Mouse (Mus musculus) C2C12 (cell line): ENCODE measurements at regions not wholly inside any gene's neighbourhood (a gene's known extent, or its start where the extent isn't known, plus 50 kb on each side); places are given as distances from the start of the nearest gene placed in this dataset.

Source experiments
- H3K27me3 ChIP-seq: one replicate; pipeline ENCODE4 v1.6.1; 2011; ENCODE audit not compliant: control insufficient read depth, insufficient read depth, insufficient read length
- H3K36me3 ChIP-seq: one replicate; pipeline ENCODE4 v1.6.1; 2011; ENCODE audit not compliant: control insufficient read depth, insufficient read depth
- H3K4me3 ChIP-seq: one replicate; pipeline ENCODE4 v1.5.1; 2011; ENCODE audit warnings: mild to moderate bottlenecking, control low read depth; ENCODE audit not compliant: poor library complexity, insufficient read depth, severe bottlenecking
- H3K79me2 ChIP-seq: one replicate; pipeline ENCODE4 v1.6.1; 2011; ENCODE audit not compliant: control insufficient read depth, insufficient read depth
- H3K79me3 ChIP-seq: one replicate; pipeline ENCODE4 v1.6.1; 2011; ENCODE audit warnings: low read depth, control low read depth
- H3ac ChIP-seq: one replicate; pipeline ENCODE3; 2011; ENCODE audit warnings: low read depth; ENCODE audit not compliant: control insufficient read depth, insufficient read length
- CEBPB ChIP-seq: IDR thresholded peaks from one replicate; pipeline ENCODE4 v1.6.1; 2011; ENCODE audit warnings: low read depth, mild to moderate bottlenecking, control low read depth, moderate library complexity
- CTCF ChIP-seq: IDR thresholded peaks from one replicate; pipeline ENCODE4 v1.5.1; 2011; ENCODE audit not compliant: control insufficient read depth, insufficient read depth, insufficient read length
- FOSL1 ChIP-seq: IDR thresholded peaks from one replicate; pipeline ENCODE4 v1.8.0; 2011; ENCODE audit warnings: mild to moderate bottlenecking, low read length; ENCODE audit not compliant: poor library complexity, insufficient read depth, severe bottlenecking
- MAX ChIP-seq: IDR thresholded peaks from one replicate; pipeline ENCODE4 v1.6.1; 2011; ENCODE audit warnings: mild to moderate bottlenecking, control low read depth
- MYOD1 ChIP-seq: IDR thresholded peaks from one replicate; pipeline ENCODE4 v1.6.1; 2011; ENCODE audit warnings: low read depth; ENCODE audit not compliant: control insufficient read depth, insufficient read length
- MYOG ChIP-seq: IDR thresholded peaks from one replicate; pipeline ENCODE4 v1.6.1; 2011; ENCODE audit not compliant: control insufficient read depth, insufficient read length; ENCODE audit errors: extremely low read depth
- USF1 ChIP-seq: IDR thresholded peaks from one replicate; pipeline ENCODE4 v1.6.1; 2011; ENCODE audit warnings: low read depth, mild to moderate bottlenecking, control low read depth, moderate library complexity

DNA sequence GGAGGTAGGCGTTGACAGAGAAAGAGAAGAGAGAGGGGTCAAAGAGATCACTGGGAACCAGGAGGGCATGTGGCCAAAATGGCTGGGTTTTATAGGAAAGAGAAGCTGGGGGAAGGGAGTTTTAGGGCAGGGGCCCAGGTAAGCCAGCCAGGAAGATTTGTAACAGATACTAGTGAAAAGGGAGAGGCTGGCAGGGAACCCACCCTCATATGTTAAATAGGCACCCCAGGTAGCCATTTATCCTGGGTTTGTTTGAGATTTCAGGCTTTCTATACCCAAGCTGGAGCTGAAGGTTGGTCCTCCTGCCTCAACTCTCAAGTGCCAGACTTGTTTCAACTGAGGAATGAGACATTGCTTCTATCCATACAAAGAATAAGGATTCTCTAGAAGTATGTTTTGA lies 85.0 kb downstream of the Klhl42 start:
- H3ac ChIP-seq, result no peak overlapping the region
- H3K36me3 ChIP-seq, result no peaks in the 10 kb centered on the region
- H3K4me3 ChIP-seq, result no peak overlapping the region
- H3K79me2 ChIP-seq, result no peaks in the 10 kb centered on the region
- no peaks in the 10 kb centered on the region for H3K79me3 ChIP-seq
- TF ChIP-seq CEBPB (no peak), MYOD1 (no peak), MAX (no peak), FOSL1 (no peak), CTCF (no peak), USF1 (no peak), MYOG (no peak)
- H3K27me3 ChIP-seq, result no peaks in the 10 kb centered on the region
